Mouse (Mus musculus): Measurements from ENCODE around the gene Fam13a.

DNA sequence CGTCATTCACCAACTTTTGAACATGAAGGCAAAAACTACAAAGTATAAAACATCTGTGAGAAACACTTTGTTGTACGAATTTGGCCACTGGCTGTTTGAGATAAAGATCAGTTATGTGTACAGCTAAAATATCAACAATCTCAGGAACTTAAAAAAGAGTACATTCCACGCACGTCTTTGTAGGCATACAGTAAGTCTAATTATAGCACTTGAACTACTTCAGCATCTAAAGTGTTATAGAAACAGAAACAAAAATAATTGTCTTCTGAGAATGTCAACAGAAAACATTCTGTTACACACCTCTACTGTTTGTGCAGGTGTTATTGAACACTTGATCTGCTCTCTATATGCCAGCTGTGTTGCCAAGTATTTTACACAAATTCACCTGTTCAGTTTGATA, 40.1 kb upstream of the Fam13a start:
- TF ChIP-seq CTCF (IDR thresholded peaks at IDR 0.05; ENCODE audit: low read depth) (no peak), EP300 (IDR thresholded peaks at IDR 0.05; ENCODE audit: low read depth) (no peak)

Data from heart, postnatal 0 days (tissue).